Mouse (Mus musculus) stomach, embryonic 15.5 days (tissue): ENCODE data around the gene Fkbp2. TPM values are rescaled to one million over a fixed set of nuclear protein-coding genes. Genes with fewer than 3 reads are reported as not detected.
A peak's percentile ranks its signal among the peaks of the same experiment; 100 is the strongest.

Experiments used
- ATAC-seq: fragments of 200-750 bp; cut with Nextera tagmentation; 2 replicates; pipeline ENCODE4 v1.8.0; 2017; ENCODE audit warnings: low read depth, moderate number of reproducible peaks, moderate TSS enrichment; ENCODE audit not compliant: insufficient read depth, low FRiP score
- H3K27ac ChIP-seq: fragments of 300-500 bp; sonication (generic); 2 replicates; pipeline ENCODE4 v1.5.1; 2015; ENCODE audit warnings: mild to moderate bottlenecking, inconsistent platforms
- H3K27me3 ChIP-seq: fragments of 300-500 bp; sonication (generic); replicated peaks from 2 replicates; pipeline ENCODE4 v1.6.1; 2015; ENCODE audit warnings: inconsistent platforms
- H3K36me3 ChIP-seq: fragments of 300-500 bp; sonication (generic); 2 replicates; pipeline ENCODE4 v1.6.1; 2015; ENCODE audit warnings: inconsistent platforms
- H3K4me1 ChIP-seq: fragments of 300-500 bp; sonication (generic); 2 replicates; pipeline ENCODE4 v1.6.1; 2015; ENCODE audit warnings: inconsistent platforms
- H3K4me2 ChIP-seq: fragments of 300-500 bp; sonication (generic); 2 replicates; pipeline ENCODE4 v1.6.1; 2015; ENCODE audit warnings: mild to moderate bottlenecking, inconsistent platforms
- H3K4me3 ChIP-seq: fragments of 300-500 bp; sonication (generic); replicated peaks from 2 replicates; pipeline ENCODE4 v1.5.1; 2015; ENCODE audit warnings: inconsistent platforms
- H3K9ac ChIP-seq: fragments of 300-500 bp; sonication (generic); 2 replicates; pipeline ENCODE4 v1.6.1; 2015; ENCODE audit warnings: inconsistent platforms
- H3K9me3 ChIP-seq: fragments of 300-500 bp; sonication (generic); 2 replicates; pipeline ENCODE4 v1.6.1; 2016; ENCODE audit warnings: inconsistent platforms
- WGBS: fragments of 180-500 bp; shearing (Covaris S2); methylation state at CpG from one replicate; pipeline ENCODE4 v1.1.7; 2015; 5-methylcytosine and 5-hydroxymethylcytosine counted together
- polyA plus RNA-seq: library from polyadenylated mRNA; unstranded; fragments of >200 nt; fragmentation: Nextera tagmentation; extraction: Ambion mirVana; gene quantifications from 2 replicates; pipeline ENCODE4 v1.2.1, GENCODE M21; 2015

Fkbp2 gene
- polyA plus RNA-seq, 1 experiment from 2014 or later, result 156 TPM

- ATAC-seq, result peak; percentile 35; the same call in 1 of the 2 replicates
- WGBS, result 5% methylated on average over 58 of the region's 58 CpGs
- Histone ChIP-seq H3K27ac (no peak overlapping the region), H3K4me2 (peak overlapping the region; percentile 85), H3K27me3 (peaks cover 52% of the 10 kb centered on the region), H3K36me3 (no peaks in the 10 kb centered on the region), H3K4me3 (peak overlapping the region; percentile 43), H3K4me1 (peaks cover 10% of the 10 kb centered on the region), H3K9me3 (no peaks in the 10 kb centered on the region), H3K9ac (peak overlapping the region; percentile 46)
These were observed 46.7 kb downstream of the Fkbp2 start for GRCm38 (mm10) chr19:6933436-6934194.

GRCm38 (mm10) chr19:6933102-6933435 is 47.2 kb downstream of the Fkbp2 start:
- no peak for ATAC-seq
- peaks cover 10% of the 10 kb centered on the region for H3K4me1 ChIP-seq
- no peak overlapping the region for H3K27ac ChIP-seq
- WGBS, result 39% methylated on average over 4 of the region's 4 CpGs
- H3K9me3 ChIP-seq, result no peaks in the 10 kb centered on the region
- peaks cover 55% of the 10 kb centered on the region for H3K27me3 ChIP-seq
- no peak overlapping the region for H3K9ac ChIP-seq
- H3K36me3 ChIP-seq, result no peaks in the 10 kb centered on the region
- 0 out of 2 replicates have a peak overlapping the region, but pooled peaks have one; percentile 85 for H3K4me2 ChIP-seq
- 0 out of 2 replicates have a peak overlapping the region, but pooled peaks have one; percentile 43 for H3K4me3 ChIP-seq

DNA sequence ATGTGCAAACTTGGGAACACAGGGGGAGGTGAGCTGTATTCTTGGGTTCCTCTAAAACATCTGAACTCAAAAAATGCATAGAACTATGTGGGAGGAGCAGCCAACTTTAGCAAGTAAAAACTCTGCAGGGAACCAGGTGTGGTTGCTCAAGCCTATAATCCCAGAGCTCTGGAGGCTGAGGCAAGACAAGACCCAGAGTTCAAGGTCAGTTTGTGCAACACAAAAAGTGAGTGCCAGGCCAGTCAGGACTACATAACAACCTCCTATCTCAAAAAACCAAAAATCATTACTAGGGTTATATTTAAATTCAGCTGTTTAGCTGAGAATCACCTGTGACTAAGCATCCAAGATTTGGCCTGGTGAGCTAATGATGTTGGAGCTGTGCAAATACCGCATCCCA is 48.3 kb downstream of the Fkbp2 start:
- H3K27me3 ChIP-seq, result peaks cover 65% of the 10 kb centered on the region
- H3K4me1 ChIP-seq, result peaks cover 12% of the 10 kb centered on the region
- H3K4me3 ChIP-seq, result no peak overlapping the region
- H3K27ac ChIP-seq, result no peak overlapping the region
- H3K4me2 ChIP-seq, result no peak overlapping the region
- no peak for ATAC-seq
- no peaks in the 10 kb centered on the region for H3K36me3 ChIP-seq
- 58% methylated on average over 1 of the region's 1 CpGs for WGBS
- no peak overlapping the region for H3K9ac ChIP-seq
- H3K9me3 ChIP-seq, result no peaks in the 10 kb centered on the region

GRCm38 (mm10) chr19:6931002-6931401 is 49.3 kb downstream of the Fkbp2 start:
- Histone ChIP-seq H3K4me3 (no peak overlapping the region), H3K27ac (no peak overlapping the region), H3K9me3 (no peaks in the 10 kb centered on the region), H3K9ac (no peak overlapping the region), H3K4me1 (peaks cover 16% of the 10 kb centered on the region), H3K27me3 (peaks cover 71% of the 10 kb centered on the region), H3K36me3 (no peaks in the 10 kb centered on the region), H3K4me2 (no peak overlapping the region)
- 7% methylated on average over 2 of the region's 2 CpGs for WGBS
- no peak for ATAC-seq

DNA sequence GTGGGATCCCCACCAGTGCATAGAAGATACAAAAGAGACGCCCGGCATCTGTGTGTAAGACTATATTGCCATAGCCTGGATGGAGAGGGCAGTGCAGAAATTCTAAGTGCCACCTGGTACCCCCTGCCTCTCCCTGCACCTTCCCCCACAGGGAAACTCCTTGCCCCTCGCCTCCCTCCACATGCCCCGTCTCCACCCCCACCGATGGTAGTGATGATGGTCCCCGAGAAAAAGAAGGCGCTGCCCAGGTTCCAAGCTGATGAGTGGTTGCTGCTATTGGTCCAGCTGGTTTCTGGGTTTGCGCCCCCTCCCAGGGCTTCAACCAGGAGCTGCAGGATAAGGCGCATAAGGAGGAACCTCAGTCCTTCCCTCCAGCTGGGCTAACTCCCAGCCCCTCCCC is 52.2 kb downstream of the Fkbp2 start:
- 15% methylated on average over 9 of the region's 9 CpGs for WGBS
- H3K4me1 ChIP-seq, result peaks cover 23% of the 10 kb centered on the region
- H3K4me3 ChIP-seq, result peak overlapping the region; percentile 17
- H3K9ac ChIP-seq, result no peak overlapping the region
- no peaks in the 10 kb centered on the region for H3K36me3 ChIP-seq
- H3K4me2 ChIP-seq, result peak overlapping the region; percentile 40
- no peak for ATAC-seq
- peaks cover 71% of the 10 kb centered on the region for H3K27me3 ChIP-seq
- no peak overlapping the region for H3K27ac ChIP-seq
- H3K9me3 ChIP-seq, result no peaks in the 10 kb centered on the region

Other genes with a start within 250 kb of the Fkbp2 start
- 28.1 and 30.1 TPM in 2 replicates for gene Rps6ka4, start 139.9 kb downstream of the Fkbp2 start, polyA plus RNA-seq
- 1.7 and 1.9 TPM in 2 replicates for gene Ccdc88b, start 122.3 kb downstream of the Fkbp2 start, polyA plus RNA-seq
- gene Trmt112, start 70.8 kb downstream of the Fkbp2 start, polyA plus RNA-seq, result 130 and 135 TPM in 2 replicates
- gene Prdx5, start 70.4 kb downstream of the Fkbp2 start, polyA plus RNA-seq, result 228 and 279 TPM in 2 replicates
- 17.1 and 18.8 TPM in 2 replicates for gene Esrra, start 58.7 kb downstream of the Fkbp2 start, polyA plus RNA-seq
- 1.6 TPM in 2 replicates for gene Catsperz, start 55.1 kb downstream of the Fkbp2 start, polyA plus RNA-seq
- 0.67 and 0.86 TPM in 2 replicates for gene Kcnk4, start 46.0 kb downstream of the Fkbp2 start, polyA plus RNA-seq
- gene Bad, start 38.6 kb downstream of the Fkbp2 start, polyA plus RNA-seq, result 71.6 and 75.8 TPM in 2 replicates
- gene Gpr137, start 38.0 kb downstream of the Fkbp2 start, polyA plus RNA-seq, result 26.7 and 29.9 TPM in 2 replicates
- gene Ppp1r14b, start 5.5 kb downstream of the Fkbp2 start, polyA plus RNA-seq, result 165 and 184 TPM in 2 replicates
- 81.3 and 92.2 TPM in 2 replicates for gene Plcb3, start 4.0 kb downstream of the Fkbp2 start, polyA plus RNA-seq
- gene Vegfb, start 7.2 kb upstream of the Fkbp2 start, polyA plus RNA-seq, result 43.9 and 44.8 TPM in 2 replicates
- gene Dnajc4, start 12.1 kb upstream of the Fkbp2 start, polyA plus RNA-seq, result 26.4 and 28.2 TPM in 2 replicates
- gene Nudt22, start 15.6 kb upstream of the Fkbp2 start, polyA plus RNA-seq, result 21.1 and 24.9 TPM in 2 replicates
- gene Trpt1, start 15.6 kb upstream of the Fkbp2 start, polyA plus RNA-seq, result 10.0 and 10.1 TPM in 2 replicates
- 14.0 and 16.2 TPM in 2 replicates for gene Fermt3, start 39.0 kb upstream of the Fkbp2 start, polyA plus RNA-seq
- gene Stip1, start 59.5 kb upstream of the Fkbp2 start, polyA plus RNA-seq, result 185 and 219 TPM in 2 replicates
- 11.7 and 13.3 TPM in 2 replicates for gene Macrod1, start 76.3 kb upstream of the Fkbp2 start, polyA plus RNA-seq
- 3.5 and 4.2 TPM in 2 replicates for gene Flrt1, start 125.2 kb upstream of the Fkbp2 start, polyA plus RNA-seq
- 163 and 169 TPM in 2 replicates for gene Otub1, start 225.8 kb upstream of the Fkbp2 start, polyA plus RNA-seq
- gene Cox8a, start 237.1 kb upstream of the Fkbp2 start, polyA plus RNA-seq, result 988 and 1,377 TPM in 2 replicates